Mouse (Mus musculus) left cerebral cortex, postnatal 36 days (tissue): Measurements from ENCODE around the gene Atg3. TPM values are rescaled to one million over a fixed set of nuclear protein-coding genes. Genes with fewer than 3 reads are reported as not detected.

ENCODE experiments used
- DNase-seq, 2 experiments: peaks; one replicate each; pipeline ENCODE4 v3.0.0; 2021 to 2022; ENCODE audit warnings: low spot score in 2 of 2, mixed read lengths in 1 of 2
- intact Hi-C: fragments of 180-260 bp; cut with DNase I; formaldehyde crosslinking; loops from one replicate; pipeline ENCODE4 v1.15.1; 2025
- total RNA-seq, 2 experiments: library from RNA; stranded (reverse); gene quantifications; 2 replicates each; pipeline ENCODE4 v1.2.3; 2021

Gene Atg3
- total RNA-seq, 2 experiments from 2014 or later, result 40.0 to 43.6 TPM

- intact Hi-C loops, result loop anchor here (2.0 to 5.0 kb wide), 2 partner anchors 216 to 410 kb away; no protein-coding TSS in a partner anchor
- DNase-seq, result peak; percentile 37 to 55
Observed at GRCm38 (mm10) chr16:45196816-45197215, 38.2 kb downstream of the Atg3 start.

GRCm38 (mm10) chr16:45201395-45201794 is 42.8 kb downstream of the Atg3 start:
- DNase-seq, result no peak

GRCm38 (mm10) chr16:45204438-45204837 is 45.9 kb downstream of the Atg3 start:
- no peak for DNase-seq
- intact Hi-C loops, result no loop called here

More at GRCm38 (mm10) chr16:45201395-45201794, 42.8 kb downstream of the Atg3 start:
- intact Hi-C loops, result no loop called here

GRCm38 (mm10) chr16:45204859-45205670 is 46.5 kb downstream of the Atg3 start:
- DNase-seq, result no peak
- intact Hi-C loops, result loop anchor here (5.0 kb wide), 1 partner anchor 47 kb away; no protein-coding TSS in a partner anchor

- no peak for DNase-seq
- intact Hi-C loops, result no loop called here
Observed at GRCm38 (mm10) chr16:45222016-45222415, 63.4 kb downstream of the Atg3 start.

GRCm38 (mm10) chr16:45222771-45223170 is 64.2 kb downstream of the Atg3 start:
- intact Hi-C loops, result no loop called here
- DNase-seq, result no peak

GRCm38 (mm10) chr16:45223648-45224388 is 65.2 kb downstream of the Atg3 start, which contains the start of gene Btla:
Gene Btla (plus strand): TSS chr16:45224315.
- DNase-seq, result no peak
- intact Hi-C loops, result no loop called here

GRCm38 (mm10) chr16:45224431-45225008 is 65.9 kb downstream of the Atg3 start:
- intact Hi-C loops, result no loop called here
- no peak for DNase-seq

DNA sequence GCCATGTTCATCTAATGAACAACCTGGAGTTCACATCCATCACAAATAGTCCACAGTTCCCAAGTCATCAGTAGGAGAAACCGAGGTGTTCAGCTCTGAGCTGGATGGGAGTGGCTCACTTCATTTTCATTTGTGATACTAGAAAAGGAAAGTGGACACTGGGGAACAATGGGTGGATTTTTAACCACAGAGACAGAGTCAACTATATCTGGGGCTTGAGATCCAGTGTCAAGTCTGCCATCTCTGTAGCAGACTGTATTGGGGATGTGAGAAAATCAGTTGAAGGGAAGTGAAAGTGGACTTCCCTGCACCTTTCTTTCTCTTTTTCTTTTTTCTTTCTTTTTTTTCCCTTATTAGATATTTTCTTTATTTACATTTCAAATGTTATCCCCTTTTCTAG is 68.4 kb downstream of the Atg3 start:
- intact Hi-C loops, result no loop called here
- no peak for DNase-seq

DNA sequence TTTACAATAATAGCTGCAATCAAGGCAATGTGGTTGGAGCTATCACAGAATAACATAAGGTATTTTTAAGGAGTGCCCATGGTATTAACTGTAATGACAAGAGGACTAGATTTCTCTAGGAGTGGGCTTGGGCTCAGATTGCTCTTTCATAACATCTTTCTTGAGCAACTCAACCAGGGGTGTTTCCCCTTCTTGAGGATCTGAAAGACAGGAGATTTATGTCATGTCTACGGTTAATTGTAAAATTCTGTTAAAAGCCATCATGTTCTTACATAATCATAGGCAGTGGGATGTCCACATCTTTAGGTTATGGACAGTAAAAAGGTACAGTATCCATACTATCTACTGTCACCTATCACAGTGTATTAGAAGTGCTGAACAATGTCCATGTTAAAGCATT is 72.7 kb downstream of the Atg3 start:
- DNase-seq, result no peak
- intact Hi-C loops, result no loop called here

- intact Hi-C loops, result no loop called here
Observed at GRCm38 (mm10) chr16:45233007-45233406, 74.4 kb downstream of the Atg3 start.

More at GRCm38 (mm10) chr16:45233007-45233406, 74.4 kb downstream of the Atg3 start:
- no peak for DNase-seq

Other genes with a start within 250 kb of the Atg3 start
- gene Cd200r3, start 215.1 kb upstream of the Atg3 start, total RNA-seq, result not detected
- gene Ccdc80, start 65.4 kb upstream of the Atg3 start, total RNA-seq, result 1 to 10 TPM; 7.4 to 7.9 TPM
- gene Slc35a5, start 79 bp upstream of the Atg3 start, total RNA-seq, result 10 to 100 TPM; 46.7 to 49.8 TPM
- gene Btla, start 65.5 kb downstream of the Atg3 start, total RNA-seq, result under 1 TPM; 0.20 to 0.63 TPM